Mouse (Mus musculus) liver, postnatal 0 days (tissue): ENCODE measurements at regions not wholly inside any gene's neighbourhood (a gene's known extent, or its start where the extent isn't known, plus 50 kb on each side); places are given as distances from the start of the nearest gene placed in this dataset.

Experiments used
- CTCF ChIP-seq: sonication (generic); IDR thresholded peaks from 2 replicates; pipeline ENCODE4 v1.5.1; 2016; ENCODE audit warnings: antibody characterized with exemption, low read depth
- EP300 ChIP-seq: IDR thresholded peaks from 2 replicates; pipeline ENCODE4 v1.6.1; 2016; ENCODE audit warnings: antibody characterized with exemption, low read depth, mild to moderate bottlenecking

DNA sequence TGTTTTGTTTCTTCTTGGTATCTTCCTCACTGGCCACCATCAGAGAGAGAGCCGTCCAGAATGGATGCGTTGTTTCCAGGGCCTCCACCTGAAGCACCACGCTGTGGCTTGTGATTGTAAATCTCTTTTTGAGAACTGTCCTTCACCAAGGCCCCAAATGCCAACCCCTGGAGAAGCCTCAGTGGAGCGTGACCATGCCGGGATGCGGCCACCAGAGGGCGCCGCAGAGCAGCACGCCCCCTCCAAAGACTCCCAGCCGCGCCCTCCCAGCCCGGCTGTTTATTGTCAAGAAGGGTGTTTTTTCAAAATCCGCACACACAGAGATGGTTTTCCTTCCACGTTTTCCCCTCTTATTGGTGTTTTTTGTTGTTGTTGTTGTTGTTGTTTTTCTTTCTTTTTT is 216.0 kb upstream of the Arid1b start:
- TF ChIP-seq EP300 (no peak), CTCF (peak; percentile 92)
